Mouse (Mus musculus): ENCODE data around the gene Il12rb1.

- TF ChIP-seq POLR2A (IDR thresholded peaks at IDR 0.05; ENCODE audit: borderline replicate concordance, extremely low read depth, insufficient read depth, insufficient read length, poor library complexity, severe bottlenecking) = no peak
- TF ChIP-seq CTCF (IDR thresholded peaks at IDR 0.05; ENCODE audit: borderline replicate concordance, extremely low read depth, insufficient read depth, insufficient read length) = no peak
Observed at GRCm38 (mm10) chr8:70825816-70826215, 17.6 kb downstream of the Il12rb1 start.

Data from brain, embryonic 14.5 days (tissue).